Mouse (Mus musculus) lung, adult 10 weeks (tissue): ENCODE results near the gene Ifnb1. TPM values are rescaled to one million over a fixed set of nuclear protein-coding genes. Genes with fewer than 3 reads are reported as not detected.

ENCODE experiments used
- polyA plus RNA-seq: library from polyadenylated mRNA; stranded (reverse); fragments of 350-450 nt; fragmentation: Illumina TruSeq; extraction: RNeasy Lipid Tissue Mini Kit (QIAGEN cat#74804); gene quantifications from one replicate; pipeline ENCODE4 v1.2.3, GENCODE M21; 2014; ENCODE audit warnings: low read depth, low replicate concordance; ENCODE audit not compliant: insufficient read depth

Gene Ifnb1
- not detected for polyA plus RNA-seq

DNA sequence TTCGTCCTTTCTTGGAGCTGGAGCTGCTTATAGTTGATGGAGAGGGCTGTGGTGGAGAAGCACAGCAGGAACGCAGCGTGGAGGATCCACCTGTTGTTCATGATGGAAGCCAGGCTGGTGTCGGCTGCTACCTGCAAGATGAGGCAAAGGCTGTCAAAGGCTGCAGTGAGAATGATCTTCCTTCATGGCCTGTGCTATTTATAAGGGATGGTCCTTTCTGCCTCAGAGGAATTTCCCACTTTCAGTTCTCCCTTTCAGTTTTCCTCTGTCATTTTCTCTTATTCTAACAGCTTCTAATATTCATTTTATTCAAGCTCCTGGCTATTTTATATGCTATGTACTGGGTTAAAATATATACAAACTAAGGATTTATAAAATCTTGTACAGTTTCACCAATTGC is at the start of gene Ifnb1:
Gene Ifnb1 (minus strand): TSS at position 101 of the 400 bp plus-strand sequence.

GRCm38 (mm10) chr4:88571698-88572097 is 49.1 kb upstream of the Ifnb1 start, which contains the start of gene Ifna14:
Gene Ifna14, minus strand, starts transcription at chr4:88571798.

DNA sequence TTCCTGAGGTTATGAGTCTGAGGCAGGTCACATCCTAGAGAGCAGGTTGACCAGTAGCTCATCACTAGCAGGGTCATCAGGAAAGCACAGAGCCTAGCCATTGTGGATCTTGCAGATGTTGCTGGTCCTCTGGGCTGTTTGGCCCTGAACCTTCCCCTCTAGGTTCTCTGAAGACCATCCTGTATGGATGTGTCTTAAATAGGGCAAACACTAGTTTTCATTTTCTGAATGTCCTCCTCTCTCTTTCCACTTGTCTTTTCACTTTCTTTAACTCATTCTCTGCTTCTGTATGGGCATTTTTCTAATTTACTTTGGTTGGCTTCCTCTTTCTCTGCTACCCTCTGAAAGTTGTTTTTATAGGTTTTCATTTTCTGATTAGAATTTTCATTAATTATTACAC is 35.6 kb upstream of the Ifnb1 start, which contains the start of gene Ifna15:
Gene Ifna15 (minus strand): TSS at position 101 of the 400 bp plus-strand sequence.

Other genes with a start within 250 kb of the Ifnb1 start
- gene Hacd4, start 83.8 kb downstream of the Ifnb1 start, polyA plus RNA-seq: 5.1 TPM
- not detected for gene Ifna15, start 35.5 kb upstream of the Ifnb1 start, polyA plus RNA-seq
- gene Ifna14, start 49.0 kb upstream of the Ifnb1 start, polyA plus RNA-seq: not detected
- gene Ifna9, start 69.6 kb upstream of the Ifnb1 start, polyA plus RNA-seq: not detected
- not detected for gene Ifna12, start 80.6 kb upstream of the Ifnb1 start, polyA plus RNA-seq
- not detected for gene C87499, start 111.6 kb upstream of the Ifnb1 start, polyA plus RNA-seq
- not detected for gene Ifna13, start 121.7 kb upstream of the Ifnb1 start, polyA plus RNA-seq
- not detected for gene Ifna16, start 154.2 kb upstream of the Ifnb1 start, polyA plus RNA-seq
- gene Ifna2, start 161.1 kb upstream of the Ifnb1 start, polyA plus RNA-seq: not detected
- not detected for gene Ifnab, start 168.6 kb upstream of the Ifnb1 start, polyA plus RNA-seq
- not detected for gene Gm26566, start 199.0 kb upstream of the Ifnb1 start, polyA plus RNA-seq
- gene Klhl9, start 199.7 kb upstream of the Ifnb1 start, polyA plus RNA-seq: 30.6 TPM
- gene Gm13271, start 232.1 kb upstream of the Ifnb1 start, polyA plus RNA-seq: not detected
- gene Gm13283, start 237.3 kb upstream of the Ifnb1 start, polyA plus RNA-seq: not detected